12 mouse cellular contexts compared by ENCODE assay signal in the genomic region with DNA sequence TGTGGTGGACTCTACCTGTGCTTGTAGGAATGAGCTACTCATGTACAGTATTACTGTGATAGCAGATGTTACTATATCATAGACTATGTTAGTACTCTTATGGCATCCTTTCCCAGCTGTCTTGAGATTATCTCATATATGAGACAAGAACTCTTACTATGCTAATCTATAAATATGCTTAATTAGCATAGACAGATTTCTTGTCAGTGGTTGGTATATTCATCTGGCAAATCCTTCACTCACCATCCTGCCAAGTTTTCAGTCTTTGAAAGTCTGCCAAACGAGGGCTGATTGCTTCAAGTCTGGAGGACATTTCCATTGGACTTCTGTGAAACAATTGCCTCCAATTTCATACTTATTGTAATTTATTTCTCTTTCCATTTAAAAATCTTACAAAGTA.
A peak's percentile ranks its signal among the peaks of the same experiment; 100 is the strongest.
DNase-seq lines count a peak whose midpoint lies in the region; ATAC-seq and TF ChIP-seq lines count a peak whose summit lies in the region.
"Had no signal": no experiment of that assay in that cellular context is flagged by ENCODE, and none has a peak within 500 bp of the region (broad histone marks: within the 10 kb centered on the region; RNA-seq: fewer than 3 reads in every experiment).

No protein-coding gene starts in this region.

- peak; percentile 15 for DNase-seq in liver, adult 2 months (ENCODE audit: extremely low read depth, low read depth, low spot score)
- DNase-seq in liver, result no peak
- DNase-seq in cerebellum, postnatal 10 days, result peak; percentile 94 to 95
- DNase-seq in layer of hippocampus, adult 9-10 months (ENCODE audit: low spot score), result peak; percentile 33
- peak; percentile 23 for DNase-seq in right cerebral cortex, postnatal 25 days
- no peak for DNase-seq in ovary, postnatal 14 days (ENCODE audit: low spot score)
- DNase-seq in heart, postnatal 14 days, result no peak
- DNase-seq: heart, adult 11 months; kidney, adult 9 months; thymus, postnatal 14 days had no signal

- WGBS in liver, adult 2 months, result 72% methylated on average over 1 of the region's 1 CpGs
- 66% methylated on average over 1 of the region's 1 CpGs for WGBS in intestine, postnatal 0 days

- no peak overlapping the region for H3K4me3 ChIP-seq in liver, adult 2 months (ENCODE audit: insufficient read depth, low read depth, low read length)
- H3K4me3 ChIP-seq in intestine, postnatal 0 days (ENCODE audit: low read depth, low read length), result no peak overlapping the region
- H3K4me3 ChIP-seq: embryonic facial prominence, embryonic 12.5 days had no signal

- H3K36me3 ChIP-seq in liver, adult 2 months (ENCODE audit: control insufficient read depth, insufficient read depth, low read length), result no peaks in the 10 kb centered on the region
- H3K36me3 ChIP-seq in intestine, postnatal 0 days (ENCODE audit: control insufficient read depth, insufficient read depth), result no peaks in the 10 kb centered on the region
- H3K36me3 ChIP-seq: embryonic facial prominence, embryonic 12.5 days had no signal

- ATAC-seq in intestine, postnatal 0 days, result no peak

- H3K27ac ChIP-seq in liver, adult 2 months (replicated peaks; ENCODE audit: insufficient read depth, low read depth, low read length), result no peak overlapping the region
- no peak overlapping the region for H3K27ac ChIP-seq in intestine, postnatal 0 days (ENCODE audit: low read depth, low read length)
- H3K27ac ChIP-seq: embryonic facial prominence, embryonic 12.5 days had no signal

- intact Hi-C loops in heart, postnatal 14 days (cut with DNase I), result no loop called here

- no peak overlapping the region for H3K4me2 ChIP-seq in intestine, postnatal 0 days (replicated peaks; ENCODE audit: low read depth)
- H3K4me2 ChIP-seq: embryonic facial prominence, embryonic 12.5 days had no signal

- no peaks in the 10 kb centered on the region for H3K9me3 ChIP-seq in intestine, postnatal 0 days (ENCODE audit: control insufficient read depth)
- H3K9me3 ChIP-seq: embryonic facial prominence, embryonic 12.5 days had no signal

- no peaks in the 10 kb centered on the region for H3K4me1 ChIP-seq in liver, adult 2 months (ENCODE audit: control insufficient read depth, insufficient read depth, low read length)
- H3K4me1 ChIP-seq in intestine, postnatal 0 days (replicated peaks; ENCODE audit: control insufficient read depth, insufficient read depth, low read length), result no peaks in the 10 kb centered on the region
- H3K4me1 ChIP-seq: embryonic facial prominence, embryonic 12.5 days had no signal

- H3K27me3 ChIP-seq in liver, adult 2 months (ENCODE audit: control insufficient read depth, insufficient read depth, low read length), result no peaks in the 10 kb centered on the region
- H3K27me3 ChIP-seq in intestine, postnatal 0 days (replicated peaks; ENCODE audit: control insufficient read depth, insufficient read depth, low read length), result no peaks in the 10 kb centered on the region
- H3K27me3 ChIP-seq: embryonic facial prominence, embryonic 12.5 days had no signal

- no peaks in the 10 kb centered on the region for H3K79me2 ChIP-seq in liver, adult 2 months (ENCODE audit: control insufficient read depth, insufficient read depth, low read length)

- no peak for TF ChIP-seq POLR2A in liver, adult 2 months (IDR thresholded peaks at IDR 0.05; ENCODE audit: extremely low read depth, insufficient read depth, low read length)

- no peak overlapping the region for H3K9ac ChIP-seq in liver, adult 2 months (ENCODE audit: low read depth, low read length)
- H3K9ac ChIP-seq in intestine, postnatal 0 days (ENCODE audit: low read depth, low read length), result no peak overlapping the region
- H3K9ac ChIP-seq: embryonic facial prominence, embryonic 12.5 days had no signal

- TF ChIP-seq CTCF in liver, adult 2 months (IDR thresholded peaks at IDR 0.05; ENCODE audit: low read depth, low read length), result no peak
- TF ChIP-seq CTCF in intestine, postnatal 0 days (IDR thresholded peaks at IDR 0.05; ENCODE audit: low read depth), result no peak

Comparison
In these comparisons a context has a peak if more than half of its experiments do, and no peak if none do; other contexts are left out.
1. DNase-seq: peak in liver, adult 2 months (single experiment), cerebellum, postnatal 10 days (2 of 2), layer of hippocampus, adult 9-10 months (single experiment) and right cerebral cortex, postnatal 25 days (single experiment); none in liver (single experiment), ovary, postnatal 14 days (single experiment) and heart, postnatal 14 days (0 of 2).